In the genomic region with DNA sequence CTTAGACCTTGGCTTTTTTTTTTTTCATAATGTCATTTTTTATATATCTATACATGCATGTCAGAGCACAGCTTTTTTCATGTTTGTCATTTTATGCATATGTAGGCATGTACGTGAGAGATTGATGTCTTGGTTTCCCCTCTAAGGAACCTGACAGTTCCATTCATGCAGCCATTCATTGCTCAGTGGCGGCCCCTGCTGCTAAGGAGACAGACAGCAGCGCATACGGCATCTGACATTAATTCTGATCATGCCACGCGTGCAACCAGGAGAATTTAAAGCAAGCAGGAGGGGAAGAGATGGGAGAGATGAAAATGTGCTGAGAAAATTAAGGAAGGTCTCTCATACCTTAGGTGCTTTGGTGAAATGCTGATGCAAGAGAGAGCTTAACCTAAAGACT, we compare ENCODE assay signal across 8 mouse cellular contexts.
A peak's percentile ranks its signal among the peaks of the same experiment; 100 is the strongest.
DNase-seq lines count a peak whose midpoint lies in the region; ATAC-seq and TF ChIP-seq lines count a peak whose summit lies in the region.

No protein-coding gene starts in this region.

- H3K4me2 ChIP-seq in embryonic facial prominence, embryonic 12.5 days (replicated peaks): peak overlapping the region; percentile 25; the same call in 1 of the 2 replicates
- no peak overlapping the region for H3K4me2 ChIP-seq in lung, postnatal 0 days (replicated peaks; ENCODE audit: low read depth, low read length)

- peak; percentile 66 for DNase-seq in ES-E14 (ENCODE audit: low read depth, low spot score)
- DNase-seq in adrenal gland, postnatal 14 days: peak; percentile 72
- DNase-seq in heart, postnatal 14 days: peak; percentile 63 to 78
- DNase-seq in layer of hippocampus, adult 2 months (ENCODE audit: low spot score in 2 of 2): peak; percentile 74 to 84
- DNase-seq in lung, postnatal 0 days (ENCODE audit: low spot score): peak; percentile 26
- peak; percentile 85 for DNase-seq in right cerebral cortex, adult 18-20 months

- no peaks in the 10 kb centered on the region for H3K36me3 ChIP-seq in ES-E14 (ENCODE audit: control insufficient read depth, insufficient read depth, low read length, poor library complexity, severe bottlenecking)
- no peaks in the 10 kb centered on the region for H3K36me3 ChIP-seq in embryonic facial prominence, embryonic 12.5 days
- no peaks in the 10 kb centered on the region for H3K36me3 ChIP-seq in lung, postnatal 0 days (ENCODE audit: insufficient read depth, low read length)

- no peak for ATAC-seq in embryonic facial prominence, embryonic 12.5 days (ENCODE audit: insufficient number of reproducible peaks, insufficient read depth, low FRiP score, low TSS enrichment)
- ATAC-seq in lung, postnatal 0 days: no peak
- ATAC-seq in erythroid progenitor cell, adult 5-6 weeks (replicated peaks; ENCODE audit: low FRiP score, poor library complexity, severe bottlenecking): no peak

- H3K27me3 ChIP-seq in embryonic facial prominence, embryonic 12.5 days: no peaks in the 10 kb centered on the region
- H3K27me3 ChIP-seq in lung, postnatal 0 days (replicated peaks; ENCODE audit: insufficient read depth, low read length): no peaks in the 10 kb centered on the region

- no peak for TF ChIP-seq EP300 in lung, postnatal 0 days (IDR thresholded peaks at IDR 0.05)

- intact Hi-C loops in heart, postnatal 14 days (cut with DNase I): loop anchor here (2.0 to 10.0 kb wide), 2 partner anchors 161 to 463 kb away; no protein-coding TSS in a partner anchor

- WGBS in embryonic facial prominence, embryonic 12.5 days: 16% methylated on average over 6 of the region's 6 CpGs
- 20% methylated on average over 6 of the region's 6 CpGs for WGBS in lung, postnatal 0 days

- H3K4me3 ChIP-seq in ES-E14 (ENCODE audit: insufficient read depth in 1 of 2, low read depth in 1 of 2, low read length in 2 of 2, poor library complexity in 1 of 2, severe bottlenecking in 1 of 2): no peak overlapping the region
- H3K4me3 ChIP-seq in embryonic facial prominence, embryonic 12.5 days: no peak overlapping the region
- H3K4me3 ChIP-seq in layer of hippocampus, adult 2 months: peak overlapping the region; percentile 63
- no peak overlapping the region for H3K4me3 ChIP-seq in lung, postnatal 0 days (ENCODE audit: low read depth, low read length)

- peaks cover 0 to 2% of the 10 kb centered on the region in 2 experiments; a peak in 2 of 4 replicates for H3K4me1 ChIP-seq in ES-E14 (ENCODE audit: control insufficient read depth in 2 of 2, insufficient read depth in 2 of 2, low read length in 2 of 2, poor library complexity in 1 of 2)
- H3K4me1 ChIP-seq in embryonic facial prominence, embryonic 12.5 days: peaks cover 3% of the 10 kb centered on the region; the same call in 1 of the 2 replicates
- H3K4me1 ChIP-seq in lung, postnatal 0 days (ENCODE audit: insufficient read depth, low read depth, low read length): no peaks in the 10 kb centered on the region

- H3K27ac ChIP-seq in ES-E14 (ENCODE audit: insufficient read depth, low read depth, low read length, poor library complexity, severe bottlenecking): no peak overlapping the region
- no peak overlapping the region for H3K27ac ChIP-seq in embryonic facial prominence, embryonic 12.5 days
- H3K27ac ChIP-seq in layer of hippocampus, adult 2 months: peak overlapping the region; percentile 20; the same call in 1 of the 2 replicates
- H3K27ac ChIP-seq in lung, postnatal 0 days (ENCODE audit: low read length): no peak overlapping the region

- in situ Hi-C loops in ES-E14 (cut with MboI; ENCODE audit: low sequenced_read_pairs in 2 of 2, unreplicated experiment in 2 of 2): no loop called here

- no peak overlapping the region for H3K9ac ChIP-seq in ES-E14 (ENCODE audit: insufficient read depth, low read depth, low read length, poor library complexity, severe bottlenecking)
- H3K9ac ChIP-seq in embryonic facial prominence, embryonic 12.5 days: no peak overlapping the region
- H3K9ac ChIP-seq in lung, postnatal 0 days (replicated peaks; ENCODE audit: low read depth): no peak overlapping the region

- peak; percentile 93 for TF ChIP-seq CTCF in layer of hippocampus, adult 2 months (conservative IDR thresholded peaks at IDR 0.05)
- peak; percentile 89 for TF ChIP-seq CTCF in lung, postnatal 0 days (IDR thresholded peaks at IDR 0.05)

- H3K9me3 ChIP-seq in ES-E14 (ENCODE audit: control insufficient read depth, insufficient read depth, low read depth, low read length): no peaks in the 10 kb centered on the region
- H3K9me3 ChIP-seq in embryonic facial prominence, embryonic 12.5 days: no peaks in the 10 kb centered on the region
- no peaks in the 10 kb centered on the region for H3K9me3 ChIP-seq in lung, postnatal 0 days (ENCODE audit: low read length)

TF ChIP-seq in ES-E14, 5 proteins besides CTCF, POLR2A, EP300 and RAD21:
- no peak for TF ChIP-seq ZNF384 (IDR thresholded peaks at IDR 0.05; ENCODE audit: low read depth, low read length)
- peak; percentile 31; the same call in 1 of the 2 replicates for TF ChIP-seq ZC3H11A (IDR thresholded peaks at IDR 0.05; ENCODE audit: borderline replicate concordance, low read depth, low read length)
TF ChIP-seq in ES-E14: peak in this region for 1.

Comparison
In these comparisons a context has a peak if more than half of its experiments do, and no peak if none do; other contexts are left out.
1. DNase-seq: peak in every context shown above with its lines; median percentile 85 in right cerebral cortex, adult 18-20 months; 79 in layer of hippocampus, adult 2 months; 72 in adrenal gland, postnatal 14 days; 70 in heart, postnatal 14 days; 66 in ES-E14; 26 in lung, postnatal 0 days.